Mouse (Mus musculus) layer of hippocampus, adult 9-11 months (tissue): ENCODE data around the gene Atg4b.

Experiments
- DNase-seq: peaks from one replicate; pipeline ENCODE4 v3.0.0; 2022

The Atg4b gene

GRCm38 (mm10) chr1:93751290-93751689 is at the start of gene Atg4b:
Gene Atg4b, plus strand, starts transcription at chr1:93751500.
- no peak for DNase-seq

- DNase-seq, result no peak
Observed at GRCm38 (mm10) chr1:93702106-93702505, 49.2 kb upstream of the Atg4b start.

- no peak for DNase-seq
Observed at GRCm38 (mm10) chr1:93703472-93704048, 47.7 kb upstream of the Atg4b start.

GRCm38 (mm10) chr1:93704341-93704740 is 47.0 kb upstream of the Atg4b start:
- no peak for DNase-seq

- DNase-seq, result no peak
Observed at GRCm38 (mm10) chr1:93705389-93705788, 45.9 kb upstream of the Atg4b start.

GRCm38 (mm10) chr1:93716166-93716565 is 35.1 kb upstream of the Atg4b start:
- DNase-seq, result no peak

- no peak for DNase-seq
Observed at GRCm38 (mm10) chr1:93721557-93721956, 29.7 kb upstream of the Atg4b start.

GRCm38 (mm10) chr1:93724623-93725022 is 26.7 kb upstream of the Atg4b start:
- DNase-seq, result no peak

GRCm38 (mm10) chr1:93725665-93726064 is 25.6 kb upstream of the Atg4b start:
- DNase-seq, result no peak

GRCm38 (mm10) chr1:93726116-93726515 is 25.2 kb upstream of the Atg4b start:
- no peak for DNase-seq

- peak; percentile 31 for DNase-seq
Observed at GRCm38 (mm10) chr1:93726974-93727373, 24.3 kb upstream of the Atg4b start.

GRCm38 (mm10) chr1:93731103-93731502 is 20.2 kb upstream of the Atg4b start:
- DNase-seq, result no peak

- no peak for DNase-seq
Observed at GRCm38 (mm10) chr1:93731880-93732281, 19.4 kb upstream of the Atg4b start.

GRCm38 (mm10) chr1:93735859-93736258 is 15.4 kb upstream of the Atg4b start:
- no peak for DNase-seq

- DNase-seq, result no peak
Observed at GRCm38 (mm10) chr1:93737711-93738110, 13.6 kb upstream of the Atg4b start.

- no peak for DNase-seq
Observed at GRCm38 (mm10) chr1:93740671-93741070, 10.6 kb upstream of the Atg4b start.

- DNase-seq, result no peak
Observed at GRCm38 (mm10) chr1:93741987-93742386, 9.3 kb upstream of the Atg4b start.

GRCm38 (mm10) chr1:93742910-93743309 is 8.4 kb upstream of the Atg4b start:
- no peak for DNase-seq

GRCm38 (mm10) chr1:93746179-93746578 is 5.1 kb upstream of the Atg4b start:
- no peak for DNase-seq

GRCm38 (mm10) chr1:93748539-93748938 is 2.8 kb upstream of the Atg4b start:
- DNase-seq, result no peak

GRCm38 (mm10) chr1:93753911-93754572 is 2.7 kb downstream of the Atg4b start:
- peak; percentile 33 for DNase-seq

- DNase-seq, result peak; percentile 96
Observed at GRCm38 (mm10) chr1:93754573-93755290, 3.4 kb downstream of the Atg4b start, which contains the start of gene Thap4. Gene Thap4, minus strand, starts transcription at chr1:93754864.

- DNase-seq, result peak; percentile 22
Observed at GRCm38 (mm10) chr1:93755291-93755610, 4.0 kb downstream of the Atg4b start.

- DNase-seq, result no peak
Observed at GRCm38 (mm10) chr1:93755618-93756017, 4.3 kb downstream of the Atg4b start.
